19 mouse cellular contexts compared by ENCODE assay signal in genomic region chr4:132512080-132512479, GRCm38 (mm10). TPM values are rescaled to one million over a fixed set of nuclear protein-coding genes. Genes with fewer than 3 reads are reported as not detected.
DNase-seq lines count a peak whose midpoint lies in the region; ATAC-seq and TF ChIP-seq lines count a peak whose summit lies in the region.
"Had no signal": no experiment of that assay in that cellular context is flagged by ENCODE, and none has a peak within 500 bp of the region (broad histone marks: within the 10 kb centered on the region; RNA-seq: fewer than 3 reads in every experiment).

No protein-coding gene starts in this region.

- no peaks in the 10 kb centered on the region for H3K9me3 ChIP-seq in CH12.LX (replicated peaks; ENCODE audit: low read length)
- no peaks in the 10 kb centered on the region for H3K9me3 ChIP-seq in liver, embryonic 12.5 days (replicated peaks)
- no peaks in the 10 kb centered on the region for H3K9me3 ChIP-seq in liver, embryonic 16.5 days (replicated peaks; ENCODE audit: control insufficient read depth, low read length)
- H3K9me3 ChIP-seq: embryonic facial prominence, embryonic 12.5 days; forebrain, embryonic 10.5 days; forebrain, embryonic 15.5 days; heart, embryonic 12.5 days; hindbrain, embryonic 10.5 days had no signal

- ATAC-seq in liver, embryonic 12.5 days: no peak
- no peak for ATAC-seq in liver, embryonic 16.5 days (ENCODE audit: low read depth)
- no peak for ATAC-seq in cerebellum, adult (ENCODE audit: insufficient number of reproducible peaks, low FRiP score, low TSS enrichment)
- ATAC-seq: forebrain, embryonic 15.5 days had no signal

- peak overlapping the region; percentile 44 for H3K27ac ChIP-seq in CH12.LX (ENCODE audit: insufficient read depth, low read depth)
- H3K27ac ChIP-seq in liver, embryonic 12.5 days: peak overlapping the region; percentile 84
- peak overlapping the region; percentile 69 for H3K27ac ChIP-seq in liver, embryonic 16.5 days (ENCODE audit: low read length)
- H3K27ac ChIP-seq: embryonic facial prominence, embryonic 12.5 days; forebrain, embryonic 10.5 days; forebrain, embryonic 15.5 days; hindbrain, embryonic 10.5 days; hindbrain, embryonic 14.5 days had no signal

- no peak overlapping the region for H3K4me3 ChIP-seq in CH12.LX (replicated peaks in 1 of 3; ENCODE audit: low read depth in 2 of 3, low read length in 2 of 3, poor library complexity in 1 of 3)
- H3K4me3 ChIP-seq in liver, embryonic 12.5 days: no peak overlapping the region
- H3K4me3 ChIP-seq in liver, embryonic 16.5 days (ENCODE audit: low read depth, low read length): no peak overlapping the region; the same call in 1 of the 2 replicates
- H3K4me3 ChIP-seq: embryonic facial prominence, embryonic 12.5 days; forebrain, embryonic 10.5 days; forebrain, embryonic 15.5 days; heart, embryonic 12.5 days; hindbrain, embryonic 10.5 days had no signal

- H3K36me3 ChIP-seq in CH12.LX (replicated peaks in 1 of 2; ENCODE audit: control insufficient read depth in 1 of 2, insufficient read depth in 1 of 2, low read length in 1 of 2): peaks cover 2 to 10% of the 10 kb centered on the region in 2 experiments
- no peaks in the 10 kb centered on the region for H3K36me3 ChIP-seq in liver, embryonic 12.5 days
- no peaks in the 10 kb centered on the region for H3K36me3 ChIP-seq in liver, embryonic 16.5 days (ENCODE audit: control insufficient read depth, insufficient read depth)
- H3K36me3 ChIP-seq: embryonic facial prominence, embryonic 12.5 days; forebrain, embryonic 10.5 days; forebrain, embryonic 15.5 days; heart, embryonic 12.5 days; hindbrain, embryonic 10.5 days had no signal

- TF ChIP-seq RAD21 in CH12.LX (IDR thresholded peaks at IDR 0.05; ENCODE audit: low read depth, low read length): no peak

- no peak for TF ChIP-seq EP300 in CH12.LX (IDR thresholded peaks at IDR 0.05; ENCODE audit: low read length)

- no peak for TF ChIP-seq CTCF in CH12.LX (conservative IDR thresholded peaks at IDR 0.05 in 1 of 2, IDR thresholded peaks at IDR 0.05 in 1 of 2; ENCODE audit: low read depth in 2 of 2, low read length in 2 of 2)

- H3K27me3 ChIP-seq in CH12.LX (replicated peaks): no peaks in the 10 kb centered on the region
- no peaks in the 10 kb centered on the region for H3K27me3 ChIP-seq in liver, embryonic 12.5 days (replicated peaks)
- H3K27me3 ChIP-seq in liver, embryonic 16.5 days (ENCODE audit: control insufficient read depth, insufficient read depth, low read depth, low read length): no peaks in the 10 kb centered on the region
- H3K27me3 ChIP-seq: embryonic facial prominence, embryonic 12.5 days; heart, embryonic 12.5 days had no signal

- in situ Hi-C loops in CH12.LX (cut with MboI; ENCODE audit: low pct_ligation_motif_present, low pct_unique_long_range_greater_than_20kb, low sequenced_read_pairs): loop anchor here (5.0 to 25.0 kb wide), 3 partner anchors 100 to 425 kb away; partner anchors contain the start of genes Epb41 and Rab42

- no peak overlapping the region for H3K9ac ChIP-seq in CH12.LX (ENCODE audit: insufficient read depth, low read depth)
- H3K9ac ChIP-seq in liver, embryonic 12.5 days: peak overlapping the region; percentile 49
- peak overlapping the region; percentile 40 for H3K9ac ChIP-seq in liver, embryonic 16.5 days (ENCODE audit: low read depth, low read length)
- H3K9ac ChIP-seq: embryonic facial prominence, embryonic 12.5 days; forebrain, embryonic 15.5 days; heart, embryonic 12.5 days; hindbrain, embryonic 14.5 days had no signal

- peaks cover 31% of the 10 kb centered on the region for H3K79me2 ChIP-seq in CH12.LX (replicated peaks; ENCODE audit: control insufficient read depth, extremely low read depth, insufficient read depth, poor library complexity, severe bottlenecking)

- dilution Hi-C loops in CH12.LX (cut with MboI; ENCODE audit: extremely low pct_ligation_motif_present, extremely low pct_unique_long_range_greater_than_20kb, low sequenced_read_pairs): no loop called here

- DNase-seq in CH12.LX (ENCODE audit: extremely low read depth): no peak
- DNase-seq in c-Kit-positive CD71-positive TER-119-positive erythroid progenitor cells, embryonic 14.5 days (ENCODE audit: low spot score): peak; percentile 66
- no peak for DNase-seq in frontal cortex, postnatal 10 days (ENCODE audit: low spot score in 2 of 2)
- no peak for DNase-seq in left cerebral cortex, adult 11 months (ENCODE audit: low spot score)
- DNase-seq: adrenal gland, adult 2 months; adrenal gland, postnatal 25 days; cerebellum, adult 11-12 months; cerebellum, adult 9-10 months; cerebellum, postnatal 25 days; gastrocnemius, postnatal 14 days had no signal

- peaks cover 3 to 39% of the 10 kb centered on the region in 2 experiments for H3K4me1 ChIP-seq in CH12.LX (ENCODE audit: control insufficient read depth in 1 of 2, insufficient read depth in 2 of 2)
- H3K4me1 ChIP-seq in liver, embryonic 12.5 days: peaks cover 85% of the 10 kb centered on the region
- peaks cover 64% of the 10 kb centered on the region for H3K4me1 ChIP-seq in liver, embryonic 16.5 days (ENCODE audit: control insufficient read depth, low read depth, low read length)

- TF ChIP-seq POLR2A in CH12.LX (IDR thresholded peaks at IDR 0.05; ENCODE audit: low read depth, low read length): no peak

- 44% methylated on average over 3 of the region's 3 CpGs for WGBS in liver, embryonic 12.5 days (ENCODE audit: insufficient replicate concordance)
- WGBS in liver, embryonic 16.5 days (ENCODE audit: insufficient replicate concordance): 38% methylated on average over 3 of the region's 3 CpGs

- no peak overlapping the region for H3K4me2 ChIP-seq in CH12.LX (ENCODE audit: insufficient read depth, low read depth, poor library complexity, severe bottlenecking)
- H3K4me2 ChIP-seq in liver, embryonic 12.5 days: peak overlapping the region; percentile 53
- H3K4me2 ChIP-seq in liver, embryonic 16.5 days (ENCODE audit: low read depth, low read length): peak overlapping the region; percentile 36
- H3K4me2 ChIP-seq: embryonic facial prominence, embryonic 12.5 days; forebrain, embryonic 15.5 days; heart, embryonic 12.5 days; hindbrain, embryonic 14.5 days had no signal

TF ChIP-seq in CH12.LX, 34 proteins besides CTCF, POLR2A, EP300 and RAD21:
- TF ChIP-seq NRF1 (IDR thresholded peaks at IDR 0.05; ENCODE audit: low read depth, low read length) (no peak), ELF1 (IDR thresholded peaks at IDR 0.05; ENCODE audit: low read depth, low read length) (no peak), TBP (conservative IDR thresholded peaks at IDR 0.05; ENCODE audit: low read depth, low read length) (no peak), GABPA (IDR thresholded peaks at IDR 0.05; ENCODE audit: insufficient replicate concordance, low read depth, low read length) (no peak), MYC (IDR thresholded peaks at IDR 0.05; ENCODE audit: low read depth, low read length) (no peak), NELFE (IDR thresholded peaks at IDR 0.05; ENCODE audit: low read depth, low read length) (no peak), IRF4 (IDR thresholded peaks at IDR 0.05; ENCODE audit: low read depth, low read length) (no peak), JUND (conservative IDR thresholded peaks at IDR 0.05; ENCODE audit: low read depth, low read length) (no peak), JUN (IDR thresholded peaks at IDR 0.05; ENCODE audit: insufficient read depth, low read depth, low read length) (no peak), RCOR1 (conservative IDR thresholded peaks at IDR 0.05; ENCODE audit: low read depth, low read length) (no peak), TCF12 (IDR thresholded peaks at IDR 0.05; ENCODE audit: low read depth, low read length) (no peak), POLR2AphosphoS2 (IDR thresholded peaks at IDR 0.05; ENCODE audit: low read depth, low read length) (no peak), MEF2A (IDR thresholded peaks at IDR 0.05; ENCODE audit: borderline replicate concordance, low read depth, low read length) (no peak), UBTF (IDR thresholded peaks at IDR 0.05; ENCODE audit: low read depth, low read length) (no peak), E2F4 (IDR thresholded peaks at IDR 0.05; ENCODE audit: insufficient replicate concordance, low read depth, low read length) (no peak)

RNA-seq across cellular contexts. Expression of gene Sesn2, which starts 1.8 kb away (rescaled TPM):
- total RNA-seq in CH12.LX (2012; rRNA removed): 44.3 and 68.1 TPM in 2 replicates
- 35.4 and 35.6 TPM in 2 replicates for total RNA-seq in CH12.LX (2014; rRNA removed)
- polyA plus RNA-seq in CH12.LX (2012; ENCODE audit: insufficient read length, low read depth): 31.5 and 40.1 TPM in 2 replicates
- 9.3 and 10.6 TPM in 2 replicates for polyA plus RNA-seq in liver, embryonic 12.5 days (2016; fragmentation: Nextera tagmentation; extraction: Ambion mirVana)
- 7.9 and 8.1 TPM in 2 replicates for polyA plus RNA-seq in liver, embryonic 16.5 days (2015; fragmentation: Nextera tagmentation; extraction: Ambion mirVana)

RNA-seq across cellular contexts. Expression of gene Atpif1, which starts 21.4 kb away (rescaled TPM):
- total RNA-seq in CH12.LX (2012; rRNA removed) (263 and 292 TPM in 2 replicates), CH12.LX (2014; rRNA removed) (342 and 353 TPM in 2 replicates)
- 397 TPM in 2 replicates for polyA plus RNA-seq in CH12.LX (2012; ENCODE audit: insufficient read length, low read depth)
- 2,000 and 2,061 TPM in 2 replicates for polyA plus RNA-seq in liver, embryonic 12.5 days (2016; fragmentation: Nextera tagmentation; extraction: Ambion mirVana)
- polyA plus RNA-seq in liver, embryonic 16.5 days (2015; fragmentation: Nextera tagmentation; extraction: Ambion mirVana): 1,068 and 1,164 TPM in 2 replicates

RNA-seq across cellular contexts. Expression of gene Dnajc8, which starts 23.3 kb away (rescaled TPM):
- total RNA-seq in CH12.LX (2012; rRNA removed) (117 and 129 TPM in 2 replicates), CH12.LX (2014; rRNA removed) (187 and 189 TPM in 2 replicates)
- polyA plus RNA-seq in CH12.LX (2012; ENCODE audit: insufficient read length, low read depth): 319 and 325 TPM in 2 replicates
- polyA plus RNA-seq in liver, embryonic 12.5 days (2016; fragmentation: Nextera tagmentation; extraction: Ambion mirVana): 143 and 148 TPM in 2 replicates
- 77.7 and 83.4 TPM in 2 replicates for polyA plus RNA-seq in liver, embryonic 16.5 days (2015; fragmentation: Nextera tagmentation; extraction: Ambion mirVana)

RNA-seq across cellular contexts. Expression of gene Med18, which starts 48.4 kb away (rescaled TPM):
- total RNA-seq in CH12.LX (2012; rRNA removed): 17.6 and 20.9 TPM in 2 replicates
- 13.9 and 15.5 TPM in 2 replicates for total RNA-seq in CH12.LX (2014; rRNA removed)
- 12.7 TPM in 2 replicates for polyA plus RNA-seq in CH12.LX (2012; ENCODE audit: insufficient read length, low read depth)
- polyA plus RNA-seq in liver, embryonic 12.5 days (2016; fragmentation: Nextera tagmentation; extraction: Ambion mirVana): 19.4 and 21.2 TPM in 2 replicates
- 8.2 and 11.4 TPM in 2 replicates for polyA plus RNA-seq in liver, embryonic 16.5 days (2015; fragmentation: Nextera tagmentation; extraction: Ambion mirVana)

RNA-seq across cellular contexts. Expression of gene Ptafr, which starts 51.8 kb away (rescaled TPM):
- total RNA-seq in CH12.LX (2012; rRNA removed) (0.04 TPM in 1 of 2 replicates, not detected in the other), CH12.LX (2014; rRNA removed) (0.31 and 0.34 TPM in 2 replicates)
- polyA plus RNA-seq in CH12.LX (2012; ENCODE audit: insufficient read length, low read depth): 0.65 and 1.1 TPM in 2 replicates
- 0.77 and 0.94 TPM in 2 replicates for polyA plus RNA-seq in liver, embryonic 12.5 days (2016; fragmentation: Nextera tagmentation; extraction: Ambion mirVana)
- polyA plus RNA-seq in liver, embryonic 16.5 days (2015; fragmentation: Nextera tagmentation; extraction: Ambion mirVana): 0.91 and 1.2 TPM in 2 replicates
